ENCODE assay signal across 25 mouse cellular contexts in genomic region chr14:63062184-63062583, GRCm38 (mm10). TPM values are rescaled to one million over a fixed set of nuclear protein-coding genes. Genes with fewer than 3 reads are reported as not detected.
DNase-seq lines count a peak whose midpoint lies in the region; ATAC-seq and TF ChIP-seq lines count a peak whose summit lies in the region.
"Had no signal": no experiment of that assay in that cellular context is flagged by ENCODE, and none has a peak within 500 bp of the region (broad histone marks: within the 10 kb centered on the region; RNA-seq: fewer than 3 reads in every experiment).

No protein-coding gene starts in this region.

- TF ChIP-seq EP300 in heart, adult 2 months (IDR thresholded peaks at IDR 0.05; ENCODE audit: insufficient read depth, low read depth, low read length): no peak
- no peak for TF ChIP-seq EP300 in stomach, postnatal 0 days (optimal IDR thresholded peaks at IDR 0.05)

- no peaks in the 10 kb centered on the region for H3K27me3 ChIP-seq in heart, embryonic 10.5 days (ENCODE audit: insufficient read depth, poor library complexity, severe bottlenecking)
- no peaks in the 10 kb centered on the region for H3K27me3 ChIP-seq in heart, adult 2 months (ENCODE audit: control insufficient read depth, insufficient read depth, low read length)
- no peaks in the 10 kb centered on the region for H3K27me3 ChIP-seq in stomach, embryonic 15.5 days (replicated peaks)
- H3K27me3 ChIP-seq in stomach, postnatal 0 days (ENCODE audit: control insufficient read depth, insufficient read depth, low read length): no peaks in the 10 kb centered on the region
- no peaks in the 10 kb centered on the region for H3K27me3 ChIP-seq in liver, embryonic 12.5 days (replicated peaks)
- no peaks in the 10 kb centered on the region for H3K27me3 ChIP-seq in midbrain, embryonic 16.5 days (ENCODE audit: control insufficient read depth, insufficient read depth, low read depth, low read length)

- peak overlapping the region; percentile 86 for H3K27ac ChIP-seq in heart, embryonic 10.5 days
- no peak overlapping the region for H3K27ac ChIP-seq in heart, adult 2 months
- no peak overlapping the region for H3K27ac ChIP-seq in stomach, embryonic 15.5 days
- H3K27ac ChIP-seq in stomach, postnatal 0 days (replicated peaks): no peak overlapping the region
- peak overlapping the region; percentile 84 for H3K27ac ChIP-seq in liver, embryonic 12.5 days
- no peak overlapping the region for H3K27ac ChIP-seq in midbrain, embryonic 16.5 days (ENCODE audit: low read length)
- H3K27ac ChIP-seq: hindbrain, embryonic 10.5 days; kidney, postnatal 0 days; layer of hippocampus, adult 2 months; limb, embryonic 12.5 days had no signal

- no peak overlapping the region for H3K9ac ChIP-seq in heart, adult 2 months (ENCODE audit: low read depth, low read length)
- H3K9ac ChIP-seq in stomach, embryonic 15.5 days: no peak overlapping the region
- no peak overlapping the region for H3K9ac ChIP-seq in stomach, postnatal 0 days (ENCODE audit: low read length)
- peak overlapping the region; percentile 52; the same call in 1 of the 2 replicates for H3K9ac ChIP-seq in liver, embryonic 12.5 days
- H3K9ac ChIP-seq in midbrain, embryonic 16.5 days (ENCODE audit: low read depth, low read length): no peak overlapping the region
- H3K9ac ChIP-seq: forebrain, postnatal 0 days; limb, embryonic 12.5 days had no signal

- TF ChIP-seq POLR2A in heart, adult 2 months (IDR thresholded peaks at IDR 0.05; ENCODE audit: insufficient read depth, low read depth, low read length): no peak

- WGBS in heart, embryonic 10.5 days: 12% methylated on average over 2 of the region's 2 CpGs
- 50% methylated on average over 2 of the region's 2 CpGs for WGBS in heart, adult 2 months
- 50% methylated on average over 2 of the region's 2 CpGs for WGBS in stomach, embryonic 15.5 days
- 56% methylated on average over 2 of the region's 2 CpGs for WGBS in stomach, postnatal 0 days
- 21% methylated on average over 2 of the region's 2 CpGs for WGBS in liver, embryonic 12.5 days (ENCODE audit: insufficient replicate concordance)
- WGBS in midbrain, embryonic 16.5 days: 89% methylated on average over 2 of the region's 2 CpGs

- H3K79me2 ChIP-seq in heart, adult 2 months (replicated peaks; ENCODE audit: control insufficient read depth, insufficient read depth, low read length): no peaks in the 10 kb centered on the region

- intact Hi-C loops in heart, adult 2 months (cut with DNase I): no loop called here

- peak; percentile 95 for DNase-seq in heart, embryonic 10.5 days (ENCODE audit: low spot score)
- DNase-seq in heart, adult 2 months: no peak
- DNase-seq in stomach, postnatal 0 days (ENCODE audit: low spot score): no peak
- no peak for DNase-seq in B cell, adult 2 months
- DNase-seq: adrenal gland, adult 2 months; cerebellum, adult 2 months; forebrain, postnatal 0 days; lung, postnatal 10 days; spleen, adult 18-20 months; thymus, postnatal 36 days had no signal

- no peak overlapping the region for H3K4me3 ChIP-seq in heart, embryonic 10.5 days
- no peak overlapping the region for H3K4me3 ChIP-seq in heart, adult 2 months
- no peak overlapping the region for H3K4me3 ChIP-seq in stomach, embryonic 15.5 days (replicated peaks)
- H3K4me3 ChIP-seq in stomach, postnatal 0 days (ENCODE audit: low read depth, low read length): no peak overlapping the region
- peak overlapping the region; percentile 3; the same call in 1 of the 2 replicates for H3K4me3 ChIP-seq in liver, embryonic 12.5 days
- H3K4me3 ChIP-seq in midbrain, embryonic 16.5 days (ENCODE audit: low read depth, low read length): no peak overlapping the region
- H3K4me3 ChIP-seq: hindbrain, embryonic 10.5 days; layer of hippocampus, adult 2 months; limb, embryonic 12.5 days; myocyte had no signal

- H3K4me1 ChIP-seq in heart, embryonic 10.5 days: peaks cover 69% of the 10 kb centered on the region
- H3K4me1 ChIP-seq in heart, adult 2 months (ENCODE audit: control insufficient read depth, insufficient read depth, low read length): peaks cover 4% of the 10 kb centered on the region
- no peaks in the 10 kb centered on the region for H3K4me1 ChIP-seq in stomach, embryonic 15.5 days
- no peaks in the 10 kb centered on the region for H3K4me1 ChIP-seq in stomach, postnatal 0 days (replicated peaks; ENCODE audit: control insufficient read depth, insufficient read depth)
- peaks cover 65% of the 10 kb centered on the region for H3K4me1 ChIP-seq in liver, embryonic 12.5 days
- no peaks in the 10 kb centered on the region for H3K4me1 ChIP-seq in midbrain, embryonic 16.5 days (ENCODE audit: control insufficient read depth, insufficient read depth, low read length)
- H3K4me1 ChIP-seq: limb, embryonic 12.5 days had no signal

- TF ChIP-seq CTCF in heart, adult 2 months (IDR thresholded peaks at IDR 0.05): no peak
- TF ChIP-seq CTCF in stomach, postnatal 0 days (IDR thresholded peaks at IDR 0.05; ENCODE audit: low read depth): no peak

- no peaks in the 10 kb centered on the region for H3K36me3 ChIP-seq in heart, embryonic 10.5 days
- no peaks in the 10 kb centered on the region for H3K36me3 ChIP-seq in heart, adult 2 months (ENCODE audit: control insufficient read depth, insufficient read depth, low read length)
- H3K36me3 ChIP-seq in stomach, embryonic 15.5 days: no peaks in the 10 kb centered on the region
- no peaks in the 10 kb centered on the region for H3K36me3 ChIP-seq in stomach, postnatal 0 days (ENCODE audit: control insufficient read depth, insufficient read depth, low read length)
- H3K36me3 ChIP-seq in liver, embryonic 12.5 days: no peaks in the 10 kb centered on the region
- no peaks in the 10 kb centered on the region for H3K36me3 ChIP-seq in midbrain, embryonic 16.5 days (ENCODE audit: control insufficient read depth, insufficient read depth, low read length)
- H3K36me3 ChIP-seq: hindbrain, embryonic 10.5 days; limb, embryonic 12.5 days had no signal

- ATAC-seq in stomach, embryonic 15.5 days (ENCODE audit: insufficient read depth, low FRiP score, low read depth): peak; percentile 79; the same call in 1 of the 2 replicates
- no peak for ATAC-seq in stomach, postnatal 0 days (ENCODE audit: low FRiP score, low TSS enrichment)
- ATAC-seq in liver, embryonic 12.5 days: peak; percentile 93
- ATAC-seq in activated CD4-positive, CD25-positive, alpha-beta regulatory T cell, adult 4 months: no peak
- ATAC-seq in midbrain, embryonic 16.5 days: no peak
- ATAC-seq: forebrain, postnatal 0 days had no signal

- H3K9me3 ChIP-seq in heart, embryonic 10.5 days: no peaks in the 10 kb centered on the region
- H3K9me3 ChIP-seq in stomach, embryonic 15.5 days: no peaks in the 10 kb centered on the region
- no peaks in the 10 kb centered on the region for H3K9me3 ChIP-seq in stomach, postnatal 0 days (ENCODE audit: control insufficient read depth, low read length)
- peaks cover 4% of the 10 kb centered on the region; the same call in 1 of the 2 replicates for H3K9me3 ChIP-seq in liver, embryonic 12.5 days (replicated peaks)
- H3K9me3 ChIP-seq in midbrain, embryonic 16.5 days (replicated peaks; ENCODE audit: control insufficient read depth, low read length, poor library complexity, severe bottlenecking): no peaks in the 10 kb centered on the region; the same call in 1 of the 2 replicates
- H3K9me3 ChIP-seq: limb, embryonic 12.5 days had no signal

- H3K4me2 ChIP-seq in stomach, embryonic 15.5 days: no peak overlapping the region
- no peak overlapping the region for H3K4me2 ChIP-seq in stomach, postnatal 0 days (replicated peaks; ENCODE audit: low read depth)
- H3K4me2 ChIP-seq in liver, embryonic 12.5 days: peak overlapping the region; percentile 57
- no peak overlapping the region for H3K4me2 ChIP-seq in midbrain, embryonic 16.5 days (ENCODE audit: low read length)
- H3K4me2 ChIP-seq: limb, embryonic 12.5 days; midbrain, embryonic 11.5 days had no signal

RNA-seq across cellular contexts. Expression of gene Defb30, which starts 12.4 kb away (rescaled TPM):
- polyA plus RNA-seq in heart, embryonic 10.5 days (2016; fragmentation: Nextera tagmentation; extraction: Ambion mirVana): not detected in 2 replicates
- total RNA-seq in heart, adult 2 months (2021): not detected
- polyA plus RNA-seq in heart, adult 2 months (2012; rRNA removed): not detected in 2 replicates
- not detected in 2 replicates for polyA plus RNA-seq in stomach, embryonic 15.5 days (2015; fragmentation: Nextera tagmentation; extraction: Ambion mirVana)
- polyA plus RNA-seq in stomach, postnatal 0 days (2015; fragmentation: Nextera tagmentation; extraction: Ambion mirVana): not detected in 2 replicates
- polyA plus RNA-seq in liver, embryonic 12.5 days (2016; fragmentation: Nextera tagmentation; extraction: Ambion mirVana): not detected in 2 replicates
- polyA plus RNA-seq in activated CD4-positive, CD25-positive, alpha-beta regulatory T cell, adult 4 months (2017; shearing (Covaris generic)): not detected
- not detected in 2 replicates for polyA plus RNA-seq in midbrain, embryonic 16.5 days (2015; fragmentation: Nextera tagmentation; extraction: Ambion mirVana)
- total RNA-seq: adrenal gland, adult 2 months; forebrain, postnatal 0 days; gastrocnemius, adult 8-10 months; layer of hippocampus, adult 2 months; left cerebral cortex, adult 8-10 months; neutrophil, adult 5-6 weeks had no signal
- polyA plus RNA-seq: adrenal gland, adult 2 months; cerebellum, adult 2 months; forebrain, postnatal 0 days; hindbrain, embryonic 10.5 days; intestine, embryonic 14.5 days; kidney, postnatal 0 days; limb, embryonic 12.5 days; midbrain, embryonic 11.5 days; myocyte had no signal

RNA-seq across cellular contexts. Expression of gene Defb42, which starts 15.4 kb away (rescaled TPM):
- 3.7 and 5.8 TPM in 2 replicates for polyA plus RNA-seq in heart, embryonic 10.5 days (2016; fragmentation: Nextera tagmentation; extraction: Ambion mirVana)
- under 1 TPM in 1 of 2 experiments, not detected in 1; 0.16 TPM for total RNA-seq in heart, adult 2 months (2021)
- 0.12 and 0.16 TPM in 2 replicates for polyA plus RNA-seq in heart, adult 2 months (2012; rRNA removed)
- polyA plus RNA-seq in stomach, embryonic 15.5 days (2015; fragmentation: Nextera tagmentation; extraction: Ambion mirVana): 0.17 TPM in 1 of 2 replicates, not detected in the other
- 0.32 and 0.69 TPM in 2 replicates for polyA plus RNA-seq in stomach, postnatal 0 days (2015; fragmentation: Nextera tagmentation; extraction: Ambion mirVana)
- 0.13 and 0.24 TPM in 2 replicates for polyA plus RNA-seq in liver, embryonic 12.5 days (2016; fragmentation: Nextera tagmentation; extraction: Ambion mirVana)
- under 1 TPM in 1 of 2 experiments, not detected in 1; 0.19 TPM for polyA plus RNA-seq in activated CD4-positive, CD25-positive, alpha-beta regulatory T cell, adult 4 months (2017; shearing (Covaris generic))
- not detected in 2 replicates for polyA plus RNA-seq in midbrain, embryonic 16.5 days (2015; fragmentation: Nextera tagmentation; extraction: Ambion mirVana)
- total RNA-seq: gastrocnemius, adult 8-10 months; neutrophil, adult 5-6 weeks had no signal
- polyA plus RNA-seq: limb, embryonic 12.5 days; midbrain, embryonic 11.5 days had no signal

RNA-seq across cellular contexts. Expression of gene Defb43, which starts 50.6 kb away (rescaled TPM):
- polyA plus RNA-seq in heart, embryonic 10.5 days (2016; fragmentation: Nextera tagmentation; extraction: Ambion mirVana): not detected in 2 replicates
- not detected for total RNA-seq in heart, adult 2 months (2021)
- polyA plus RNA-seq in heart, adult 2 months (2012; rRNA removed): not detected in 2 replicates
- polyA plus RNA-seq in stomach, embryonic 15.5 days (2015; fragmentation: Nextera tagmentation; extraction: Ambion mirVana): not detected in 2 replicates
- not detected in 2 replicates for polyA plus RNA-seq in stomach, postnatal 0 days (2015; fragmentation: Nextera tagmentation; extraction: Ambion mirVana)
- polyA plus RNA-seq in liver, embryonic 12.5 days (2016; fragmentation: Nextera tagmentation; extraction: Ambion mirVana): not detected in 2 replicates
- polyA plus RNA-seq in activated CD4-positive, CD25-positive, alpha-beta regulatory T cell, adult 4 months (2017; shearing (Covaris generic)): not detected
- polyA plus RNA-seq in midbrain, embryonic 16.5 days (2015; fragmentation: Nextera tagmentation; extraction: Ambion mirVana): not detected in 2 replicates
- total RNA-seq: adrenal gland, adult 2 months; forebrain, postnatal 0 days; gastrocnemius, adult 8-10 months; layer of hippocampus, adult 2 months; left cerebral cortex, adult 8-10 months; neutrophil, adult 5-6 weeks had no signal
- polyA plus RNA-seq: adrenal gland, adult 2 months; cerebellum, adult 2 months; cortical plate, adult 2 months; forebrain, postnatal 0 days; hindbrain, embryonic 10.5 days; intestine, embryonic 14.5 days; kidney, postnatal 0 days; limb, embryonic 12.5 days; midbrain, embryonic 11.5 days; myocyte had no signal

Comparison
In these comparisons a context has a peak if more than half of its experiments do, and no peak if none do; other contexts are left out.
1. H3K27ac ChIP-seq: peak in heart, embryonic 10.5 days (single experiment) and liver, embryonic 12.5 days (single experiment); none in heart, adult 2 months (single experiment), stomach, embryonic 15.5 days (single experiment), stomach, postnatal 0 days (single experiment) and midbrain, embryonic 16.5 days (single experiment).
2. ATAC-seq: peak in stomach, embryonic 15.5 days (single experiment) and liver, embryonic 12.5 days (single experiment); none in stomach, postnatal 0 days (single experiment), activated CD4-positive, CD25-positive, alpha-beta regulatory T cell, adult 4 months (single experiment) and midbrain, embryonic 16.5 days (single experiment).